Mouse (Mus musculus) heart, embryonic 11.5 days (tissue): ENCODE measurements around the gene Vsx2. TPM values are rescaled to one million over a fixed set of nuclear protein-coding genes. Genes with fewer than 3 reads are reported as not detected.

Source experiments
- ATAC-seq: fragments of 200-750 bp; cut with Nextera tagmentation; replicated peaks from 2 replicates; pipeline ENCODE4 v1.8.0; 2017; ENCODE audit warnings: moderate library complexity; ENCODE audit not compliant: insufficient number of reproducible peaks, low FRiP score, low TSS enrichment
- H3K27ac ChIP-seq: fragments of 300-500 bp; sonication (generic); 2 replicates; pipeline ENCODE4 v1.5.1; 2014; ENCODE audit warnings: mild to moderate bottlenecking, low read depth, low read length
- H3K27me3 ChIP-seq: fragments of 300-500 bp; sonication (generic); 2 replicates; pipeline ENCODE4 v1.6.1; 2014; ENCODE audit warnings: mild to moderate bottlenecking, low read length, mixed read lengths; ENCODE audit not compliant: control insufficient read depth, insufficient read depth
- H3K36me3 ChIP-seq: fragments of 300-500 bp; sonication (generic); 2 replicates; pipeline ENCODE4 v1.6.1; 2014; ENCODE audit warnings: mild to moderate bottlenecking, low read length, moderate library complexity, mixed read lengths; ENCODE audit not compliant: control insufficient read depth, insufficient read depth
- H3K4me1 ChIP-seq: fragments of 300-500 bp; sonication (generic); 2 replicates; pipeline ENCODE4 v1.6.1; 2014; ENCODE audit warnings: low read length; ENCODE audit not compliant: control insufficient read depth, insufficient read depth
- H3K4me2 ChIP-seq: fragments of 300-500 bp; sonication (generic); 2 replicates; pipeline ENCODE4 v1.6.1; 2014; ENCODE audit warnings: mild to moderate bottlenecking, moderate library complexity
- H3K4me3 ChIP-seq: fragments of 300-500 bp; sonication (generic); 2 replicates; pipeline ENCODE4 v1.5.1; 2014; ENCODE audit warnings: low read depth, low read length
- H3K9ac ChIP-seq: fragments of 300-500 bp; sonication (generic); 2 replicates; pipeline ENCODE4 v1.6.1; 2014; ENCODE audit warnings: mild to moderate bottlenecking, low read depth, low read length, moderate library complexity
- H3K9me3 ChIP-seq: fragments of 300-500 bp; sonication (generic); replicated peaks from 2 replicates; pipeline ENCODE4 v1.6.1; 2016; ENCODE audit warnings: low read length; ENCODE audit not compliant: control insufficient read depth
- WGBS: fragments of 180-500 bp; shearing (Covaris S2); extraction: QIAGEN DNeasy Blood & Tissue Kit; methylation state at CpG from one replicate; pipeline ENCODE4 v1.1.7; 2014; ENCODE audit not compliant: insufficient replicate concordance; 5-methylcytosine and 5-hydroxymethylcytosine counted together
- polyA plus RNA-seq: library from polyadenylated mRNA; unstranded; fragments of >200 nt; fragmentation: Nextera tagmentation; extraction: Ambion mirVana; gene quantifications from 2 replicates; pipeline ENCODE4 v1.2.1, GENCODE M21; 2014

Gene Vsx2
- polyA plus RNA-seq, 1 experiment from 2014 or later, result not detected

DNA sequence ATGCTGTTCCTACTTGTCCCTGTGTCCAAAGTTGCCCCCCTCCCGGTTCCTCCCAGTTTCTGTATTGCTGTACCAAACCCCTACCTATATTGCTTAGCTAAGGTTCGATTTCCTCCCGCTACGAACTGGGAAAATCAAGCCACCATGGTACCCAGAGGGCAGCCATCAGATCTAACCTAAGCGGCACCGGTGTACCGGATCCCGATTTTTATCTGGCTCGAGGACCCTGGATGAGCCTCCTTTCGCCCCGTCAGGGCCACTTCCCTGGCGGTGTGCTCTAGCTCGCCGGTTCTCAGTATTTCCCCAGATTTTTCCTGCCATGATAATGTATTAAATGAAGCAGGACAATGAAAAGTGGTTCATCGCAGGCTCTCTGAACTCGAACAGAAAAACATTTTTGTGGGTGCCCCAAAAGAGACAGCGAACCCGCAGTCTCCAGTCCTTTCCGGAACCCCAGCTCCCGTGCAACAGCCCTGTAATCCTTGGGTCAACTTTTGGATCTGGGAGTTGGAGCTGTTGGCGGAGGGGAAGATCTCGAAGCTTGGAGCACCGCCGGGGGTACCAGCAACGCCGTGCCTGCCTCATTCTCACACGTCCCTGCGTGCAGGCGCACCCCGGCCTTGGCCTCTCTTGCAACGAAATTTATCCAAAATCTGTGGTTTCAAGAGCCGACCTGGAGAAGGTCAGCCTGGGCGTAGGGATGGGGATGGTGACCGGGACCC is 1.3 kb downstream of the Vsx2 start:
- no peak for ATAC-seq
- peak overlapping the region; percentile 32; the same call in 1 of the 2 replicates for H3K4me2 ChIP-seq
- peaks cover 12% of the 10 kb centered on the region for H3K4me1 ChIP-seq
- WGBS, result 2% methylated on average over 34 of the region's 34 CpGs
- no peak overlapping the region for H3K9ac ChIP-seq
- no peak overlapping the region for H3K4me3 ChIP-seq
- no peaks in the 10 kb centered on the region for H3K36me3 ChIP-seq
- no peak overlapping the region for H3K27ac ChIP-seq
- no peaks in the 10 kb centered on the region for H3K9me3 ChIP-seq
- peaks cover 79% of the 10 kb centered on the region for H3K27me3 ChIP-seq

DNA sequence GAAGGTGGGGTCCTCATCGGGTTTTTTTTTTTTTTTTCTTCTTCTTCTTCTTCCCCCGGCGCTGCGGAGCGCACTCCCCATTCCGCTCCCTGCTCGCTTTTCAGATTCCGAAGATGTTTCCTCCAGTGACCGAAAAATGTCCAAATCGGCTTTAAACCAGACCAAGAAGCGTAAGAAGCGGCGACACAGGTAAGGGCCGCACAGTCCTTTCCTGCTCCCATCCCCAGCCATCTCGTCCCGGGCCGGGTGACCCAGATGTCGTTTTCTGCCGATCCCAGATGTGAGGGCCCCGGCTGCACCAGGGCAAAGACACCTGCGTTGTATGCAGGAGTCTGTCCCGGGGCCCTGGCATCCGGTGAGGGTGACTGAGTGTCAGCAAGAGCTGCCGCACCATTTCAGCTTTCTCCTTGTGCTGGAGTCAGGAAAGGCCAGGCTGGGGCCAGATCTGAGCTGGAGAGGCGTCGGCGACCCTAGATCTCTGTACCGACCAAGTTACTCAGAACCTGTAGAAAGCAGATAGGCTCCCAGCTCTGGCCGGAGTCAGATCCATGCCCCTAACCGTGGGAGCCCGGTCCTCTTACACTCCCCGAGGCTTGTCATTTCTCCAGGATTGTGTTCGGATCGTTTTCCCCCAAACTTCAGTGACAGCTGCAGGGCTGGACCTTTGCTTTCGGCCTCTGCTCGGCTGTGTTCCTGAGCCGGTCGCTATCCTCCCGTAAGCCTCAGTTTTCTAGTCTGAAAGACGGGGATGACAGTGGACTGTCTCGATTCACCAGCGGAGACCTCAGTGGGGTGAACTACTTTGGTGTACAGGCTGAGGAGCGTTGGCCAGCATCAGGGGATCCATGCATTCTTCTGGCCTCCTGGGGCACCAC is 2.1 kb downstream of the Vsx2 start:
- Histone ChIP-seq H3K27me3 (peaks cover 85% of the 10 kb centered on the region), H3K9ac (no peak overlapping the region), H3K27ac (no peak overlapping the region), H3K4me1 (peaks cover 12% of the 10 kb centered on the region), H3K4me3 (0 out of 2 replicates have a peak overlapping the region, but pooled peaks have one; percentile 14), H3K36me3 (no peaks in the 10 kb centered on the region), H3K4me2 (peak overlapping the region; percentile 32), H3K9me3 (no peaks in the 10 kb centered on the region)
- ATAC-seq, result no peak
- WGBS, result 2% methylated on average over 43 of the region's 43 CpGs

DNA sequence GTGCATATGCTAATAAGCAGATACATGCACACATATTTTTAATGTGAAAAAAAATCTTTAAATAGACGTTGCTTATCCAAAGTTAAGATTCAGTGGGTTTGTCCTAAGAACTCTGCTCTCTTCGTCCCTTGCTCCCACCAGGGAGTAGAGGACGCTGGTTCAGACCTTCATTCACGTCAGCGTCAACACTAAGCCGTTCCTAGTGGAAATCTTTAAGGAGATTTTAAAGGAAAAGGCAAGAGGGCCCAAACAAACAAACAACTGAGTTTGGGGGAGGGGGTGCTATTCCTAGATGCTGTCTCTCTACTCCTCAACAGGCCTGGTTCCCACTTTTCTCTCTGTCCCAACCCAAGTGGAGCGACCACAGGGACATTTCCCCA is 2.8 kb downstream of the Vsx2 start:
- 4% methylated on average over 7 of the region's 7 CpGs for WGBS
- H3K4me2 ChIP-seq, result no peak overlapping the region

DNA sequence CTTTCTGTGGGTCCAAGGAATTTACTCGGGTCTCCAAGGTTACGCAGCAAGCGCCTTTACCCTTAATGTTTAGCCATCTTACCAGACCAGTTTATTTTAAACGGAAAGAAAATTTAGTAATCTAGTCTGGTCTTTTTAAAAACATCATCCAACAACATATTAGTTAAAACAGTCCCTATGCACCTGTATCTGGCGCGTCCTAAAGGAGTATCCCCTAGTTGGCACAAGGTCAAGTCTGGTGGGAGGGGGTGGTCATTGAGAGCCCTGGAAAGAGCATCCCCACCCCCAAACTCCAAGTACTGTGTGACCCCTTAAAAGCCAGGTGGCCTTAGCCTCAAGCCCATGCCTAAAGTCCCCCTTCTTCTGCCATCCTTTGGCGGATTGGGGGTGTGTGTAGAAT is 3.5 kb downstream of the Vsx2 start:
- 22% methylated on average over 7 of the region's 7 CpGs for WGBS
- H3K9me3 ChIP-seq, result no peaks in the 10 kb centered on the region
- no peak overlapping the region for H3K4me3 ChIP-seq
- H3K36me3 ChIP-seq, result no peaks in the 10 kb centered on the region
- peaks cover 12% of the 10 kb centered on the region for H3K4me1 ChIP-seq
- H3K9ac ChIP-seq, result no peak overlapping the region
- no peak overlapping the region for H3K4me2 ChIP-seq
- H3K27me3 ChIP-seq, result peaks cover 78% of the 10 kb centered on the region
- ATAC-seq, result no peak
- H3K27ac ChIP-seq, result no peak overlapping the region

More for the DNA sequence above, 2.8 kb downstream of the Vsx2 start:
- no peak overlapping the region for H3K4me3 ChIP-seq
- H3K27me3 ChIP-seq, result peaks cover 86% of the 10 kb centered on the region
- no peak for ATAC-seq
- H3K4me1 ChIP-seq, result peaks cover 12% of the 10 kb centered on the region
- no peaks in the 10 kb centered on the region for H3K9me3 ChIP-seq
- H3K27ac ChIP-seq, result no peak overlapping the region
- H3K9ac ChIP-seq, result no peak overlapping the region
- H3K36me3 ChIP-seq, result no peaks in the 10 kb centered on the region

GRCm38 (mm10) chr12:84577768-84578439 is 8.3 kb downstream of the Vsx2 start:
- H3K27me3 ChIP-seq, result peaks cover 32% of the 10 kb centered on the region
- H3K9ac ChIP-seq, result no peak overlapping the region
- WGBS, result 75% methylated on average over 11 of the region's 11 CpGs
- no peaks in the 10 kb centered on the region for H3K9me3 ChIP-seq
- no peak overlapping the region for H3K27ac ChIP-seq
- no peak overlapping the region for H3K4me2 ChIP-seq
- no peak for ATAC-seq
- H3K36me3 ChIP-seq, result no peaks in the 10 kb centered on the region
- no peak overlapping the region for H3K4me3 ChIP-seq
- no peaks in the 10 kb centered on the region for H3K4me1 ChIP-seq

GRCm38 (mm10) chr12:84578440-84578770 is 8.8 kb downstream of the Vsx2 start:
- WGBS, result 45% methylated on average over 5 of the region's 5 CpGs
- no peaks in the 10 kb centered on the region; the same call in 1 of the 2 replicates for H3K9me3 ChIP-seq
- no peak overlapping the region for H3K27ac ChIP-seq
- H3K27me3 ChIP-seq, result peaks cover 27% of the 10 kb centered on the region
- no peaks in the 10 kb centered on the region for H3K36me3 ChIP-seq
- ATAC-seq, result no peak
- no peak overlapping the region for H3K4me3 ChIP-seq
- no peaks in the 10 kb centered on the region for H3K4me1 ChIP-seq
- H3K9ac ChIP-seq, result 0 out of 2 replicates have a peak overlapping the region, but pooled peaks have one; percentile 16
- no peak overlapping the region for H3K4me2 ChIP-seq

DNA sequence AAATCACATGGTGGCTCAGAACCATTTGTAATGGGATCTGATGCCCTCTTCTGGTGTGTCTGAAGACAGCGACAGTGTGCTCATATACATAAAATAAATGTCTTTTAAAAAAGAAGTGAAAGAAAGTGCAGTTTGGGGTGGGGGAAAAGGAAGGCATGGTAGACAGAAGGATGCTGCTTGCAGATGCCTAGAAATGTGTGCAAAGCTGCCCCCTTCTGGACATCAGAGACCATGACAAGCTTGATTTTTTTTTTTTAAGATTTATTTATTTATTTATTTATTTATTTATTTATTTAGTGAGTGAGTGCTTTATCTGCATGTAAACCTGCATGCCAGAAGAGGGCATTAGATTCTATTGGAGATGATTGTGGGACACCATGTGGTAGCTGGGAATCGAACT is 11.7 kb downstream of the Vsx2 start:
- no peak overlapping the region for H3K27ac ChIP-seq
- H3K4me3 ChIP-seq, result no peak overlapping the region
- peaks cover 9% of the 10 kb centered on the region for H3K27me3 ChIP-seq
- H3K4me2 ChIP-seq, result no peak overlapping the region
- no peaks in the 10 kb centered on the region for H3K36me3 ChIP-seq
- no peaks in the 10 kb centered on the region; the same call in 1 of the 2 replicates for H3K9me3 ChIP-seq
- WGBS, result 89% methylated on average over 2 of the region's 2 CpGs
- no peaks in the 10 kb centered on the region for H3K4me1 ChIP-seq
- ATAC-seq, result no peak
- no peak overlapping the region for H3K9ac ChIP-seq

DNA sequence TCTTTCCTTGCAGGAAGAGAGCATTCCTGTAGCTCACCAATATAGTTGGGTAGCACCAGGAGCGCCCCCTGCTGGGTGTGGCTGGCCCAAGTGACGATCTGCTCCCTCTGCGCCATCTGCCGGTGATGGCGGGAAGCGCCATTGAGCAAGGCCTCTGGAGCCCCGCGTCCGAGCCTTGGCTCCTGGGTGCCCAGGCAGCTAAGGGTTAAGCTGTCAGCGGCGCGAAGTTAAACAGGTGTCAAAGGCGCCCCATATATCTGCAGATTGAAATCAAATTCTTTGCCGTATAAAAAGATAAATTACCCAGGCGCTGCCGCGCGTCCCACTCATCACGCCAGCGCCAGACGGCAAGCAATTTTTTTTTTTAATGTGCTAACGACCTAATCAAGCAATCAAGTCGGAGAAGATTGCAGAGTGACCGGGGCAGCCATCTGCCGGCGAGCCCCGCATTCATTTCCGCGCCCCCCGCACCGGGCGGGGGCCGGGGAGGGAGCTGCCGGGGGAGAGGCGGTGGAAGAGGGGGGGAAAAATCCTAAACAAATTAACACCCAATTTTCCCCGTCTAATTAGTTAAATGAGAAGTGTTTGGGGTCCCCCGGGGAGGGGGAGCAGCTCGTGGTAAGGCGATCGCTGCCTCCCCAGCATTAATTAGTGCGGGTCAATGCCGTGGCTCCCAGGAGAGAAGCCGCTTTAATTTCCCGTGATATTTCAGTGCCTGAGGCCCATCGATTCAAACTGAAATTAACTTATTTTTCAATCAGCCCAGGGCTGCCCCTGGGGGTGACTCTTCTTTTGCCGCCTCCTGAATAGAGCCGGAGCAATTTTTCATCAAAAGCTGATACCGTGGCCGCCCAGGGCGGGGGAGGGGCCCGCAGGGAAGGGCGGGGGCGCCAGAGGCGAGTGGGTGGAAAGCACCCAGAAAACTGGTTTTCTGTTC is 20.5 kb downstream of the Vsx2 start:
- Histone ChIP-seq H3K4me2 (peak overlapping the region; percentile 94), H3K4me1 (no peaks in the 10 kb centered on the region), H3K9ac (peak overlapping the region; percentile 70), H3K4me3 (peak overlapping the region; percentile 46), H3K27me3 (peaks cover 6% of the 10 kb centered on the region), H3K27ac (no peak overlapping the region), H3K9me3 (no peaks in the 10 kb centered on the region), H3K36me3 (no peaks in the 10 kb centered on the region)
- WGBS, result under 1% methylated on average over 54 of the region's 54 CpGs
- no peak for ATAC-seq
